Mouse (Mus musculus) hindlimb bud, embryonic 11.5 days (tissue): ENCODE results near the gene Uso1.
"Not testable (repeated sequence)": the region's sequence is repeated elsewhere in the genome, so short reads cannot be mapped to it uniquely, and the experiment has no call there.

Experiments
- DNase-seq: peaks from one replicate; pipeline ENCODE4 v3.0.0-alpha.2; 2012; ENCODE audit warnings: low read depth, low spot score; ENCODE audit errors: extremely low spot score

Gene Uso1

GRCm38 (mm10) chr5:92127141-92127625 is 10.6 kb upstream of the Uso1 start:
- DNase-seq, result no peak

GRCm38 (mm10) chr5:92127751-92128150 is 10.0 kb upstream of the Uso1 start:
- no peak for DNase-seq

DNA sequence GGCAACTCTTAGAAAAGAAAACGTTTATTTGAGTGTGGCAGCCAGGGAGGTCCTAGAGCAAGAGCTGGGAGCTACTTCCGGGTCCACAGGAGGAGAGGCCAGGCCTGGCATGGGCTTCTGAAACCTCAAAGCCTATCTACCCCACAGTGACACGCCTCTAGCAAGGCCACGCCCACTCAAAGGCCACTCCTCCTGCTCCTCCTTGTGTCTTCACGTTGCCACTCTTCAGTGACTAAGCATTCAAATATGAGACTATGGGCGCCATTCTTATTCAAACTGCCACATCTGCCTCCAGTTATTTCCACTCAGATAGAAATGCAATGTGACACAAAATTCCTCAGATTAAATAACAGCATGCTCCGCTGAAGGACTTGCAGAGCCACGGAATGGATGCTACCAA is 9.2 kb upstream of the Uso1 start:
- DNase-seq, result no peak

DNA sequence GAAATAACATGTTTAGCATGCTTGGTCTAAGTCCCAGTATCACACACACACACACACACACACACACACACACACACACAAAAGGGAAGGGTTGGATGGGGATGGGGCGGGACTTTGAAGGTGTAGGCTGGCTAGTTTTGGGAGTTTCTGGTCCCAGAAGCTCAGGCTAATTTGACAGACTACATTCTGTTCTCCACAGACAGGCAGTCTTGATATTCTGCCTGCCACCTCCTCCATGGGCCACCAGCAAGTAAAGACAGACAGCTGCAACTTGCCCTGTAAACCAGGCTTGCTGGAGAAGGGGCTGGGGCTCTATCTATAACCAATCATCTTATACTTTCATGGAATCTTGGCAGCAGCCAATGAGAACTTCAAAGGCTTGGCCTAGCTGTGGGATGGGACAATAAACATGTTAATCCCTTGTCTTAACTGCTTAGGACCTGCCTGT is 8.4 kb upstream of the Uso1 start:
- DNase-seq, result no peak

DNA sequence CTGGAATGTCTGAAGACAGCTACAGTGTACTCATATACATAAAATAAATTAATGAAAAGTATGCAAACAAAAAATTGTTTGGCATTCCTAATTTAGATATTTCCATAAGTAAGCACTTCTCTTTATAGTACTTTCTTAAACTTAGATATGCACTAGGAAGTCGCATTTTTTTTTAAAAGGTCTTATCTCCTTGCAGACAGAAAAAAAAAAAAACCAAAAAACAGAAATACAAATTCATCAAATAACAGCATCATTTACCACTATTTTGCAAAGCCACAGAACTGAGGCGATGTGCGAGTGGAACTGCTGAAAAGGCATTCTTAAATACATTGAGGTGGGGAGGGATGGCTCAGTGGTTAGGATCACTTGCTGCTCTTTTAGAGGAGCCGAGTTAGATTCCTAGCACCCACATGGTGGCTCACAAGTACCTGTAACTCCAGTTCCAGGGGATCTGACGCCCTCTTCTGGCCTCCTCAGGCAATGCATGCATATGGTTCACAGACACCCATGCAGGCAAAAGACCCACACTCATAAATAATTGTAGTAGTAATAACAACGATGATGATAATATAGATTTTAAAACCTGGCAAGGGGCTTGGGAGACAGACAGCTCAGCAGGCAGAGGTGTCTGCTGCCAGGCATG is 7.6 kb upstream of the Uso1 start:
- no peak for DNase-seq

GRCm38 (mm10) chr5:92132127-92132526 is 5.6 kb upstream of the Uso1 start:
- DNase-seq, result no peak

GRCm38 (mm10) chr5:92133006-92133405 is 4.7 kb upstream of the Uso1 start:
- DNase-seq, result not testable (repeated sequence)

GRCm38 (mm10) chr5:92134934-92135333 is 2.8 kb upstream of the Uso1 start:
- DNase-seq, result no peak

DNA sequence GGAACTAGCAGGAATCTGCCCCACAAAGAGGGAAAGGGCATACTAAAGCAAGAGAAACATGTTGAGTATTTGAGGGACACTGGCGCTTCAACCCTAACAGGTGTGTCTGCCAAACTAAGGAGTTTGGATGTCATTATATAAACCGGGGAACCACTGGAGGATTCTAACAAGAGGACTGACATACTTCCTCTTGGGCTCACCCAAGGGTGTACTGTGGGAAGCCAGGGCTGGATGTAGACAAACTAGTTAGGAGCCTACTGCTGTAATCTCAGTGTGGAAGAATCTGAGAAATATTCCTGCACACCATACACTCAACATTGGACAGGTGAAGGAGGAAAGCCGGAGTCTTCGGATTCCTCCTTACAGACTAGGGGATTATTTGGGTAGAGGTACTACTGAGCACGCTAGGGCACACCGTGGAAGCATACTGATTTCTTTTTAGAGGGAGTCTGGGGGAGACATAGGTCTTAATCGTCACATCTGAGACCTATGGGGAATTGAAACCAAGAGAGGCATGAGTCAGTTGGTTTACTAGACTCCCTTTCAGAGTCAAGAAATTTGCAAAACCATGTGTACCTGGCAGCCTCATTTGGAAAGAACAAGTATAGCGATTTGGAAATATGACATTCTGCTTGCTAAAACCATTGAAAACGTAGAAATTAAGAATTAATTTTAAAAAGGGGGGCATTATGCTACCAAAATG is 1.1 kb upstream of the Uso1 start:
- DNase-seq, result no peak

- DNase-seq, result no peak
Observed at GRCm38 (mm10) chr5:92138093-92138621, 419 bp downstream of the Uso1 start.

DNA sequence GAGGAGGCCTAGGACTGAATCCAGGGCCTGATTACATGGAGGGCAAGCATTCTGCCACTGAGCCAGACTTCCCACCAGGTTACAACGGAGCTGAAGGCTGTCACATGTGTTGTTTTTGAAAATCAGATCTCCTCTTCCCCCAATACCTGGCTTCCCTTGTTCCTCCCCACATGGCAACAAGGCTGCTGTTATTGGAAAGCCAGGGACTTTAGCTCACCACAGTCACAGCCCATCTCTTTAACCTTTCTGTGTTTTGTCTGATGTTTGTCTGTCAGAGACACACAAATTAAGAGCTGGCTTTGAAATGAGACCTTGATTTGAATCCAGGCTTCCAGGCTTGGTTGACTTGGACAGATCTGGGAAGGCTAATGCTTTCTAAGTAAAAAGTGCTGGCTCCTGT is 1.5 kb downstream of the Uso1 start:
- no peak for DNase-seq

- DNase-seq, result no peak
Observed at GRCm38 (mm10) chr5:92141696-92142095, 4.0 kb downstream of the Uso1 start.

DNA sequence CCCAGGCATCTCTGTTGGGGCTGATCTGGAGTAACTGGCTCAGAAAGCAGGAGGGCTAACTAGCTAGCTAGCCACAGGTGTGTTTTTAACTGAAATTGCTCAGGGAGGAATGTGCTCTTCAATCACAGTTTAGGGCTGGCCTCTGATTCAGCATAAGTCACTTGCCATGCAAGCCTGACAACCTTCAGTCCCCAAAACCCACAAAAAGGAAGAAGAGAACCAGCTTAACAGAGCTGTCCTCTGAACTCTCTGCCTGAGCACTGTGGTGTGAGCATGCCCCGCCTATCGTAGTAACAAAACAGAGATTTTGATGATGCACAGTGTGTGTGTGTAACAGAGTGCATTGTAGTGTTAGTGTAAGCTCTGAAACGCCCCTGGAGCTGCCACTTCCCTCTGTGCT is 4.7 kb downstream of the Uso1 start:
- DNase-seq, result no peak

DNA sequence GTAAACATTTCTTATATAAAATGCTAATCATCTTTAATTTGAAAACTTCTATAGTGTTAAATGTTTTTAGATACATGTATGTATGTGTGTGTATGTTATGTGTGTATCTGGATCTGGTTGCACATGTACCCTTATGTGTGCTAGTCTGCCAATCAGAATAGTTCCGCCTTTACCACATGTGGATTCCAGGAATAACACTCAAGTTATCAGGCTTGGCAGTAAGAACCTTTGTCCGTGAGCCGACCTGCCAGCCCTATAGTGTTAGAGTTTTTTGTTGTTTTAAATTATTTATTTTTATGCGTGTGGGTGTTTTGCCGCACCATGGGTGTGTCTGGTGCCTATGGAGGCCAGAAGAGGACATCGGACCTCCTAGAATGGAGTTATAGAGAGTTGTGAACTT is 5.9 kb downstream of the Uso1 start:
- DNase-seq, result no peak

DNA sequence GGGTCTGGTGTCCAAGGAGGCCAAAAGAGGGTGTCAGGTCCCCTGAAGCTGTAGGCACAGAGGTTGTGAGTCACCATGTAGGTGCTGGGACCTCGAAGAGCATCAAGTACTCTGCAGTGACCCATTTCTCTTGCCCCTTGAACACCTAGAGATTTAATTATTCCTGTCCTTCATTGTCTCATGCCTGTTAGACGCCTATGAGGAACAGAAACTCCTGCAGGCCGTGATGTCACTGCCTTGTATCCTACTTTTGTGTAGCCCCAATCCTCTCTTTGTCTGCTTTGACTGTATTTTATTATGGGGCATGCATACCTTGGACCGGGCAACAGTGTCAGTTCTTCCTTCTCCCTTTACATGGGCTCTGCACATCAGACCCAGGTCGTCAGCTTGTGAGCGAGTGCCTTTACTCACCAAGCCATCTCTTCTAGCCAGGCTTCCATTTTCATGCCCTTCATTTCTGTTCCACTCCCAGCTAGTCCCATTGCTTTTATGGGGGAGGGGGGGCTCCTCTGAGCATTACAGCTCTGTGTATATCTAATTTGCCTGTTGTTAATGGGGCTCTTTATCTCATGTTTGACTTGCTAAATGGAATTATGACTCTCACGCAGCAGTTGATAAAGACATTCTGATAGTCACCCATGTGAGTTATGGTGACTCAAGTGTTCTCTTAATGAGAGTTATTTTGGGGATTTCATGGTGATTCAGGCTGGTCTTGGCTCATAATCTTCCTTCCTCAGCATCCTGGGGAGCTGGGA is 7.4 kb downstream of the Uso1 start:
- DNase-seq, result no peak

GRCm38 (mm10) chr5:92148248-92148647 is 10.5 kb downstream of the Uso1 start:
- DNase-seq, result no peak

DNA sequence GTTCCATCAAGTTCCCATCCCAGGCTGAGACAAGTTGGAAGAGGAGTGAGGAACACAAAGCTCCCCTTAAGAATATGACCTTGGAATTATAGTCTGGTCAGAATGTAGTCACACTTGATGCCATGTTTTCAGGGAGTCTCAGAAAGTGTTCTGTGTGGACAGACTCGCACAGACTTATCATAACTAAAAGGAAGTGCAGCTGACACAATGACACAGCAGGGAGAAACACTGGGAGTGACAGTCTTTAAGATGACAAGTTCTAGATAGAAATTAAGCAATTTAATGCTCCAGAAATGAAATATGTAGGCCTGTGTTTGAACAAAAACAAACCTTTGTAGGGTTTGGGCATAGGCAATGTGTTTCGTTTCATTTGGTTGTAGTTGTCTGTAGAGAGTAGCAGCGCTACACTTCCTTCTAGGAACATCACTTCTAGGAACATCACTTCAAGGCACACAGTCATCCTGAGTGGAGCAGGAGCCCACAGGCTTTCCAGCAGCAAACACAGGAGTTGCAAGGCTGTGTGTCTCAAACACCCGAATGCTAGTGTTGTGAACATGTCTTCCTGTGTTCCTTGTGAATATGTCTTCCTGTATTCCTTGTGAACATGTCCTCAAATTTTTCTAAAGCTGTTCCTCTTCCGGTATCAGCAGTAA is 11.7 kb downstream of the Uso1 start:
- no peak for DNase-seq

- DNase-seq, result no peak
Observed at GRCm38 (mm10) chr5:92154861-92155260, 17.1 kb downstream of the Uso1 start.

DNA sequence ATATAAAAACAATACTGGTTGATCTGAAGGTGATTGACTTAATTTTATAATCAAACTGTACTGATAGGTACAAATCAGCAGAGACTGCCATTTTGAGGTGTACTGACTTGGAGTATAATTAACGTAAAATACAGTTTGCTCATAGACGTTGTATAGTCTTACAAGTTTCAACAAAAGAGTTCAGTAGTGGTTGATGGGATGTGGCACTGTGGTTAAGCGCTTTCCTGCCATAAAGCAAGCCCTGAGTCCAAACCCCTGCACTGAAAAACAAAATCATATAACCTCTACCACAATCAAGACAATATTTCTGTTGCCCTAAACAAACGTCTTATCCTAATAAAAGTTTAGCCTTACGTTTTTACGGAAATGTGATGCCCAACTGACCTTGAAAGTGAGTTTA is 28.2 kb downstream of the Uso1 start:
- no peak for DNase-seq

- no peak for DNase-seq
Observed at GRCm38 (mm10) chr5:92183071-92183830, 45.5 kb downstream of the Uso1 start.
